Mouse (Mus musculus): ENCODE results near the gene Samd15.
A peak's percentile ranks its signal among the peaks of the same experiment; 100 is the strongest.
"Not testable (repeated sequence)": the region's sequence is repeated elsewhere in the genome, so short reads cannot be mapped to it uniquely, and the experiment has no call there.

Samd15 gene

DNA sequence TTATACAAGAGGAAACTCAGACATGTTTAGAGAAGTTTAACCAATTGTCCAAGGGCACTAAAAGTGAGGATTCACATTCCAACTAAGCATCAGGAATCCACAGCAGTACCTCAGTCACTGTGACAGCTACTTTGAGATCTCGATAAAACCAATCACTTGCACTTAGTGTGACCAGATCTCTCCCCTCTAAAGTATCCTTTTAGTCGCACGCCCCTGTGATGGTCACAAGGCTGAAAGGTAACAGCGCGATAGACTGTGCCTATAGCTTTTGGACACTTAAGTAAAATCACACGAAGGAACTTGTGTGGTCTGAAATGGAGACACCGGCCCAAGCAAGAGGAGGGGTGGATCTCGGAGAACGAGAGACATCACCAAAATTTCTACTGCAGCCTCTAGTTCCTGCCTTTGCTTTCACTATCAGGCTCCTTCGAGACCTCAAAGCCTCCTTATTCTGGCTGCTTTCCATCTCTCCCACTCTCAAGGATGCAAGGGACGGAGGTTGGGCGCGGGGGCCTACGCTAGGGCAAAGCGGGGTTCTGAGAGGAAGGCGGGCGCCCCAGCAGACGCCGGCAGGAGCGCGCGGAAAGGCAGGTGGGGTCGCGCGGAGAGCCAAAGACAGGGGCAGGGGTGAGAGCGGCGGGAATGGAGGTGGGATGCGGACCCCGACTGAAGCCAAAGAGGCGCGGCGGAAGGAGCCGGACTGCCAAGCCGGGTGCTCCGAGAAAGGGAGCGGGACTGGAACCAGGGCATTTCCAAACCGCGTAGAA lies at the start of gene Samd15:
Gene Samd15 (plus strand): TSS at position 518 of the 767 bp plus-strand sequence.
- peak; percentile 34 for DNase-seq (ENCODE audit: low spot score)

DNA sequence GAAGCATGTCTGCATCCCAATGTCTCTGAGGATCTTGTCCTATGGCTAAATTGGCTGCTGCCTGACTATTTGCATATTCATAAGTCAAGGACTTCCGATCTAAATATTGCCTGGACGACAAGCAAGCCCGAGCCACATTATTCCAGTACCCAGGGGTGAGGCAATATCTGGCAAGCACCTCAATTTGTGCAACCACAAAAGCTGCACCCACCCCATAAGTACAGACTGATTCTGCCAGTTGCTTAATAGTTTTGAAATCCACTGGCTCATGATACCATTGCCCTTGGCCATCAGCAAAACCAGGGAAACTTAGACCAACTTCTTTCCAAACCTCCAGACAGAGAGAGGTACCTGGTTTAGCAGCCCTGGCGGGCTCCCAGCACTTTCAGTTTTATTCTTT lies 45.1 kb upstream of the Samd15 start:
- not testable (repeated sequence) for DNase-seq (ENCODE audit: low spot score)

GRCm38 (mm10) chr12:87157361-87157760 lies 42.2 kb upstream of the Samd15 start:
- no peak for DNase-seq (ENCODE audit: low spot score)

- no peak for DNase-seq (ENCODE audit: low spot score)
Observed at GRCm38 (mm10) chr12:87158099-87158498, 41.4 kb upstream of the Samd15 start.

- no peak for DNase-seq (ENCODE audit: low spot score)
Observed at GRCm38 (mm10) chr12:87160310-87160709, 39.2 kb upstream of the Samd15 start.

DNA sequence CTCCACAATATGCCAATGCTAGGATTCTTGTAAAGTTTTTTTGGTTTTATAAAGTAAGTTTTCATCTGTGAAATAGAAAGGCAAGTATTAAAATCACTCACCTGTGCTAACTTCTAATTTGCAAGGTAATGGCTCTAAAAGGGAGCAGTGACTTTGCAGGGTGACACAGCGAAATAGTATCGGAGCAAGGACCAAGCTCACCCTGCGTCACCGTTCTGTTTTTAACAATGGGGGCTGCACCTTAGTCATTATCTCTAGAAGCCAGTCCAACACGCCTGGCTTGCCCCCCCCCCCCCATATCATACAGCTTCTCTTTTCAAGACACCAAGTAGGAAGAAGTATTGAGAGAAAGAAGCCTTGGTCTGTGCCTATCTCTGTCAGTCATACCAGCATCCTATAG lies 38.7 kb upstream of the Samd15 start:
- DNase-seq (ENCODE audit: low spot score), result no peak

- DNase-seq (ENCODE audit: low spot score), result no peak
Observed at GRCm38 (mm10) chr12:87175194-87175946, 24.2 kb upstream of the Samd15 start.

- DNase-seq (ENCODE audit: low spot score), result no peak
Observed at GRCm38 (mm10) chr12:87177631-87178030, 21.9 kb upstream of the Samd15 start.

DNA sequence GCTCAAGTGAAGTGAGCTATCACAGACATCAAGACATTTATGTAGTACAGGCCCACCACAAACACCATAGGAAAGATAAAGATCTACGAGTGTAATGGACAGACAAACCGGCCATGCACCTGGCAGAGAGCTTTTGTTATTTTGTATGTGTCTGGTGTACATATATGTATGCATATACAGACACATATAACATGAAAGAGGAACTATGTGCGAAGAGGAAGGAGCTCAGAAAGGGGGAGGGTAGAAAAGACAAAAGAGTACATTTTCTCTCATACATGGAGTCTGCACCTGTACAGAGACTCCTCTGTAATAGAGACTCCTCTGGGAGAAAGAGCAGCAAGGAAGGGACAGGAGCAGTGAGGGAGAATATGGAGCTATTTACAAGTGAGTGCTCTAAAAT lies 6.5 kb upstream of the Samd15 start:
- DNase-seq (ENCODE audit: low spot score), result no peak

DNA sequence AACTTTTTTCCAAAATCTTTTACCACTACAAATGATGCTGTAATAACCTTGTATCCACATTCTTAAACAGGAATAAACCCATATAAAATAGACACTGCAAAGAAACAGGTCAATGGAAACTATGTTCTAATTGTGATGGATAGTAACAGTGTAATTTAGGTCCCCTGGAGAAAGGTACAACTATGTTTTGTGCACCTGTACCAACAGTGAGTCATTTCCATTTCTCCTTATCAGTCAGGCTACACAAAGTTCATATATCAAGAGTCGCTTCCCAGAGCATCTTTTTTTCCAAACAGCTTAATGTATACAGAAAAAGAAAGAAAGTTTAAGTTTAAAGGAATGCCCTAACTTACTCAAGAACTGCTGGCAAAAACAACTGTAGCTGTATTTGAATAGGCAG lies 4.5 kb upstream of the Samd15 start:
- DNase-seq (ENCODE audit: low spot score), result no peak

GRCm38 (mm10) chr12:87196310-87196709 lies 3.2 kb upstream of the Samd15 start:
- DNase-seq (ENCODE audit: low spot score), result no peak

- DNase-seq (ENCODE audit: low spot score), result no peak
Observed at GRCm38 (mm10) chr12:87198792-87199191, 731 bp upstream of the Samd15 start.

DNA sequence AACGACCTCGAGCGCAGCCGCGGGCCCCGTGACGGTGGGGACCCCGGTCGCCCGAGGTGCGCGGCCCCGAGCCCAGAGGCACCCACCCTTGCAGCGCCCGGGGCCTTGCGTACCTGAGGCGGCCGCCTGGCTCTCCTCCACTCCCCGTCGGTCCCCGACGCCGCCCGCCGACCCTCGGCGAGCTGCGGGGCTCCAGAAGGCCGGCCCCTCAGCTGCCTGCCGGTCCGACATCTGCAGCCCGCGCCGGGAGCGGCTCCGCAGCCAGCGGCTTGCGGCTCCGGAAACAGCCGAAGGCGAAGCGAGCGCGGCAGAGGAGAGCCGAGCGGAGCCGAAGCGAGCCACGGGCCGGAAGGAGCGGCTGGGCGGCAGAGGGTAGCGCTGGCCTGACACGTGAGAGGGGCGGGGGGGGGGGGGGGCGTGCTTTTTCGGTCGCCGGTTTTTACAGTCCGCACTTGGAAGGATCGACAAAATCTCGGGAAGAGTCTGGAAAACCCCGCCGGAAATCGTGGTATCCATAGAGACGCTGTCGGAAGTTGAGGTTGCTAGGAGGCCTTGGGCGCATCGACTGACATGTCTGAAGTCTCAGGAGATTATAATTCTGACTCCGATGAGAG lies 557 bp downstream of the Samd15 start, which contains the start of gene Tmed8:
Gene Tmed8 (minus strand): TSS at position 482 of the 614 bp plus-strand sequence.
- peak; percentile 67 for DNase-seq (ENCODE audit: low spot score)

- no peak for DNase-seq (ENCODE audit: low spot score)
Observed at GRCm38 (mm10) chr12:87201694-87202093, 2.2 kb downstream of the Samd15 start.

DNA sequence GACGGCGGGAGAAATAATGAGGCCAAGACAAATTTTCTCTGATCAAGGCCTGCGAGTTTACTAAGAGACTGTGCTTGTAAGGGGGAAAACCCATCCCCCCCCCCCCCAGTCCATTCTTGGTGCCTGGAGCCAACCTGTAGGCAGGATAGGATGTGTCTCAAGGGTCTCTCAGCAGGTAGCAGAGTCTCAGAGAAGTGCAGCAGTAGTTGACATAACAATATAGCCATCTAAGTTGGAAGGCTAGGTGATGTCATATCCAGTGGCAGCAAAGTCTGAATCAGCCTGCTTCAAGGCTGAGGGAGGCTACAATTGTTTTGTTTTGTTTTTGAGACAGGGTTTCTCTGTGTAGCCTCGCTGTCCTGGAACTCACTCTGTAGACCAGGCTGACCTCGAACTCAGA lies 6.3 kb downstream of the Samd15 start:
- not testable (repeated sequence) for DNase-seq (ENCODE audit: low spot score)

GRCm38 (mm10) chr12:87212844-87213606 lies 13.5 kb downstream of the Samd15 start:
- DNase-seq (ENCODE audit: low spot score), result no peak

GRCm38 (mm10) chr12:87216053-87216452 lies 16.5 kb downstream of the Samd15 start:
- no peak for DNase-seq (ENCODE audit: low spot score)

DNA sequence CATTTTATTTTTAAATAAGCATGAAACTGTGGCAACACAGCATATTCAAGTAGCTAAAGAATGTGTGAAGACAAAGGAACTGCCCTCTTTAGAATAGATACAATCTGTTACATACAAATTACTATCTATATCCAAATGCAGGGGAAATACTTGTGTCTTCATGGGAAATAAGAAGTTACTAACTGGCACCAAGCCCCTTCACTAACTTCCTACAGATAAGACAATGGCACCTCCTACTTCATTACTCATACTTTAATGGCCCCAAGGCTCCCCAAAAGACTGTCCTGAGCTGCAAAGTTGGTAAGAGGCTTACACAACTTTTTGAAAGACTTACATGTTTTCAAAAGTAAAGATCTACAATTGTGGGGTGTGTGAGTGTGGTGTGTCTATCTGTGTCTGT lies 18.1 kb downstream of the Samd15 start:
- no peak for DNase-seq (ENCODE audit: low spot score)

DNA sequence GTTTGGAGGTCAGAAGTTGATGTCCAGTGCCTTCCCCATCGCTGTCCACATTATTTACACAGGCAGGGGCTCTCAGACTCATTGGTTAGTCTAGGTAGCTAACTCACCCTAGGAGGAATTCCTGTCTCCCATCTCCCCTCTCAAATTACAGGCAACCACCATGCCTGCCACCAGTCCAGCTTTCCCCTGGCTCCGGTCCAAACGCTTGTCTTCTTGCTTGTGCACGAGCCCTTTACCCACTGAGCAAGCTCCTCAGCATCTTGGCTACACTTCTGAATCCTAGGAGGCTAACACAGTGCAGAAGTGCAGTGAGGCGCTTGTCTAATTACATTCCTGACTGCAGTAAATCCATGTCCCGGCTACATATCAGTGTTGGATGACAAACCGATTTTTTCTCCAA lies 19.8 kb downstream of the Samd15 start:
- DNase-seq (ENCODE audit: low spot score), result no peak

GRCm38 (mm10) chr12:87224950-87225349 lies 25.4 kb downstream of the Samd15 start:
- no peak for DNase-seq (ENCODE audit: low spot score)

- no peak for DNase-seq (ENCODE audit: low spot score)
Observed at GRCm38 (mm10) chr12:87226801-87227200, 27.3 kb downstream of the Samd15 start.

- no peak for DNase-seq (ENCODE audit: low spot score)
Observed at GRCm38 (mm10) chr12:87229633-87230032, 30.1 kb downstream of the Samd15 start.
